ENCODE assay signal across 8 mouse cellular contexts in genomic region chr4:120730574-120730973, GRCm38 (mm10). TPM values are rescaled to one million over a fixed set of nuclear protein-coding genes. Genes with fewer than 3 reads are reported as not detected.
DNase-seq lines count a peak whose midpoint lies in the region; ATAC-seq lines count a peak whose summit lies in the region.

No protein-coding gene starts in this region.

- 22% methylated on average over 6 of the region's 6 CpGs for WGBS in kidney, embryonic 15.5 days
- 31% methylated on average over 6 of the region's 6 CpGs for WGBS in embryonic facial prominence, embryonic 13.5 days
- WGBS in intestine, embryonic 14.5 days: 31% methylated on average over 6 of the region's 6 CpGs
- WGBS in midbrain, embryonic 15.5 days: 34% methylated on average over 6 of the region's 6 CpGs

- H3K4me3 ChIP-seq in kidney, embryonic 15.5 days (replicated peaks): peak overlapping the region; percentile 53
- H3K4me3 ChIP-seq in embryonic facial prominence, embryonic 13.5 days: peak overlapping the region; percentile 49
- peak overlapping the region; percentile 46 for H3K4me3 ChIP-seq in intestine, embryonic 14.5 days (ENCODE audit: low read depth, low read length)
- peak overlapping the region; percentile 48 for H3K4me3 ChIP-seq in midbrain, embryonic 15.5 days

- no peaks in the 10 kb centered on the region for H3K36me3 ChIP-seq in kidney, embryonic 15.5 days
- no peaks in the 10 kb centered on the region for H3K36me3 ChIP-seq in embryonic facial prominence, embryonic 13.5 days
- H3K36me3 ChIP-seq in intestine, embryonic 14.5 days (ENCODE audit: control insufficient read depth, insufficient read depth, low read length): no peaks in the 10 kb centered on the region
- H3K36me3 ChIP-seq in midbrain, embryonic 15.5 days (replicated peaks): no peaks in the 10 kb centered on the region

- peak overlapping the region; percentile 93 for H3K4me2 ChIP-seq in kidney, embryonic 15.5 days
- peak overlapping the region; percentile 96 for H3K4me2 ChIP-seq in embryonic facial prominence, embryonic 13.5 days
- peak overlapping the region; percentile 88 for H3K4me2 ChIP-seq in intestine, embryonic 14.5 days (ENCODE audit: low read length)
- H3K4me2 ChIP-seq in midbrain, embryonic 15.5 days: peak overlapping the region; percentile 92

- H3K9me3 ChIP-seq in kidney, embryonic 15.5 days (replicated peaks): no peaks in the 10 kb centered on the region
- no peaks in the 10 kb centered on the region for H3K9me3 ChIP-seq in embryonic facial prominence, embryonic 13.5 days
- H3K9me3 ChIP-seq in intestine, embryonic 14.5 days (ENCODE audit: control insufficient read depth, low read length): no peaks in the 10 kb centered on the region
- H3K9me3 ChIP-seq in midbrain, embryonic 15.5 days: no peaks in the 10 kb centered on the region

- H3K9ac ChIP-seq in kidney, embryonic 15.5 days: no peak overlapping the region
- H3K9ac ChIP-seq in embryonic facial prominence, embryonic 13.5 days: peak overlapping the region; percentile 69; the same call in 1 of the 2 replicates
- H3K9ac ChIP-seq in intestine, embryonic 14.5 days (ENCODE audit: low read length): no peak overlapping the region
- H3K9ac ChIP-seq in midbrain, embryonic 15.5 days: peak overlapping the region; percentile 40

- H3K27ac ChIP-seq in kidney, embryonic 15.5 days: no peak overlapping the region
- no peak overlapping the region for H3K27ac ChIP-seq in embryonic facial prominence, embryonic 13.5 days
- no peak overlapping the region for H3K27ac ChIP-seq in intestine, embryonic 14.5 days (ENCODE audit: low read depth)
- H3K27ac ChIP-seq in midbrain, embryonic 15.5 days: no peak overlapping the region

- peaks cover 36% of the 10 kb centered on the region for H3K27me3 ChIP-seq in kidney, embryonic 15.5 days
- H3K27me3 ChIP-seq in embryonic facial prominence, embryonic 13.5 days: peaks cover 36% of the 10 kb centered on the region
- 0 out of 2 replicates have a peak, but pooled peaks cover 5% of the 10 kb centered on the region for H3K27me3 ChIP-seq in intestine, embryonic 14.5 days (replicated peaks; ENCODE audit: control insufficient read depth, insufficient read depth, low read length)
- peaks cover 21% of the 10 kb centered on the region for H3K27me3 ChIP-seq in midbrain, embryonic 15.5 days (replicated peaks)

- no peak for DNase-seq in kidney, postnatal 36 days
- no peak for DNase-seq in intestine, embryonic 14.5 days (ENCODE audit: low spot score)
- no peak for DNase-seq in embryo, embryonic 10.5 days (ENCODE audit: low spot score)
- no peak for DNase-seq in adrenal gland, postnatal 36 days
- no peak for DNase-seq in spleen, adult 12 weeks (ENCODE audit: low spot score)

- peaks cover 27% of the 10 kb centered on the region for H3K4me1 ChIP-seq in kidney, embryonic 15.5 days
- H3K4me1 ChIP-seq in embryonic facial prominence, embryonic 13.5 days: peaks cover 24% of the 10 kb centered on the region
- H3K4me1 ChIP-seq in intestine, embryonic 14.5 days (replicated peaks; ENCODE audit: control insufficient read depth, insufficient read depth, low read length): peaks cover 26% of the 10 kb centered on the region
- peaks cover 10% of the 10 kb centered on the region for H3K4me1 ChIP-seq in midbrain, embryonic 15.5 days

- ATAC-seq in kidney, embryonic 15.5 days (replicated peaks; ENCODE audit: low FRiP score): no peak; the same call in 1 of the 2 replicates
- ATAC-seq in embryonic facial prominence, embryonic 13.5 days (ENCODE audit: insufficient number of reproducible peaks, insufficient read depth, low FRiP score, low TSS enrichment, low read depth): 0 out of 2 replicates have a peak, but pooled peaks have one; percentile 5
- ATAC-seq in intestine, embryonic 14.5 days (replicated peaks; ENCODE audit: low FRiP score, low TSS enrichment, low read depth): peak; percentile 17; the same call in 1 of the 2 replicates
- 0 out of 2 replicates have a peak, but pooled peaks have one; percentile 27 for ATAC-seq in midbrain, embryonic 15.5 days (replicated peaks)

RNA-seq across cellular contexts. Expression of gene Kcnq4, which starts 17.8 kb away (rescaled TPM):
- polyA plus RNA-seq in kidney, embryonic 15.5 days (2015; fragmentation: Nextera tagmentation; extraction: Ambion mirVana): 0.89 and 1.4 TPM in 2 replicates
- 7.2 and 7.8 TPM in 2 replicates for polyA plus RNA-seq in embryonic facial prominence, embryonic 13.5 days (2015; fragmentation: Nextera tagmentation; extraction: Ambion mirVana)
- polyA plus RNA-seq in intestine, embryonic 14.5 days (2014; fragmentation: Nextera tagmentation; extraction: Ambion mirVana): 2.1 and 2.7 TPM in 2 replicates
- 4.5 and 4.9 TPM in 2 replicates for polyA plus RNA-seq in midbrain, embryonic 15.5 days (2015; fragmentation: Nextera tagmentation; extraction: Ambion mirVana)
- 1 to 10 TPM; 2.3 TPM for total RNA-seq in adrenal gland, postnatal 36 days (2021)

Comparison
In these comparisons a context has a peak if more than half of its experiments do, and no peak if none do; other contexts are left out.
1. H3K9ac ChIP-seq: peak in embryonic facial prominence, embryonic 13.5 days (single experiment) and midbrain, embryonic 15.5 days (single experiment); none in kidney, embryonic 15.5 days (single experiment) and intestine, embryonic 14.5 days (single experiment).
2. Peak in every context shown above with its lines, with median percentiles within 50 percentile points of each other: H3K4me2 ChIP-seq and H3K4me3 ChIP-seq.